Mouse (Mus musculus): ENCODE results near the gene Pcnt.

The Pcnt gene

GRCm38 (mm10) chr10:76442178-76443088 is at the start of gene Pcnt:
Gene Pcnt, minus strand, starts transcription at chr10:76442786.
- DNase-seq: peak; percentile 97 to 98

DNA sequence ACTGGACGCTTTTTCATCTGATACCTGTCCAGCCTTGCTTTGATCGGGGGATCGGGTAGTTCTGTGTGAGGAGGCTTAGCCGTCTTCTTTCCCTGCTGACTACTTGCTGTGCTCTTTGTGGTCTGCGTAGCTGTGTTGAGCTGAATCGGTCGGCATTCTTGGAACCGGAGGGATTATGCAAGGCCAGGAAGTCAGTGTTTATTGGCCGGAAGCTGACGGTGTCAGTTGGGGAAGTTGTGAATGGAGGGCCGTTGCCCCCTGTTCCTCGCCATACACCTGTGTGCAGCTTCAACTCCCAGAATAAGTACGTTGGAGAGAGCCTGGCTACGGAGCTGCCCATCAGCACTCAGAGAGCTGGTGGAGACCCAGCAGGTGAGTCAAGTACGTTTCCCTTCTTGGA is 46.6 kb upstream of the Pcnt start:
- no peak for DNase-seq

DNA sequence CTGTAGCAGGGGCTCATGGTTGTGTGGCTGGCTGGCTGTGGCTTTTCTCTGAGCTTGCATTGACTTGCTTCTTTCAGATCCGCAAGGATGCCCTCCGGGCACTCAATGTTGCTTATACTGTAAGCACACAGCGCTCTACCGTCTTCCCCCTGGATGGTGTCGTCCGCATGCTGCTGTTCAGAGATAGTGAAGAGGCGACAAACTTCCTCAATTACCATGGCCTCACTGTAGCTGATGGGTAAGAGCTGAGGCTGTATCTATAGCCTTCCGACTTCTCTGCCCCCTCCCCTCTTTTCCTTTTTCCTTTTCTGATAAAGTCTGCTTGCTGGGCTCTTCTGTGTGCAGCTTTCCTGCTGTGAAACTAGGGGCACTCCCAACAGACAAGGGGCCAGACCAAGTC is 45.7 kb upstream of the Pcnt start:
- DNase-seq: no peak

GRCm38 (mm10) chr10:76486302-76486701 is 43.7 kb upstream of the Pcnt start:
- no peak for DNase-seq

GRCm38 (mm10) chr10:76481480-76481879 is 38.9 kb upstream of the Pcnt start:
- no peak for DNase-seq

DNA sequence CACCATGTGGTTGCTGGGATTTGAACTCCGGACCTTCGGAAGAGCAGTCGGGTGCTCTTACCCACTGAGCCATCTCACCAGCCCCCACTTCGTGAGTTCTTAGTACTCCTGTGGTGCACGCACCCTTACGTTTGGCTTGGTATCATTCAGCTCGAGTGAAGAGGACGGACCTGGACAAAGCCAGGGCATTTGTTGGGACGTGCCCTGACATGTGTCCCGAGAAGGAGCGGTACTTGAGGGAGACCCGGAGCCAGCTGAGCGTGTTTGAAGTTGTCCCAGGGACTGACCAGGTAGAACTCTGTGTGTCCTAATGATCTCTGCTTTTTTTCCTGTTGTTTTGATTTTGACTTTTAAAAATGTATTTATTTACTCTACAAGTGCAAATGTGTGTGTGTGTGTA is 38.3 kb upstream of the Pcnt start:
- DNase-seq: no peak

DNA sequence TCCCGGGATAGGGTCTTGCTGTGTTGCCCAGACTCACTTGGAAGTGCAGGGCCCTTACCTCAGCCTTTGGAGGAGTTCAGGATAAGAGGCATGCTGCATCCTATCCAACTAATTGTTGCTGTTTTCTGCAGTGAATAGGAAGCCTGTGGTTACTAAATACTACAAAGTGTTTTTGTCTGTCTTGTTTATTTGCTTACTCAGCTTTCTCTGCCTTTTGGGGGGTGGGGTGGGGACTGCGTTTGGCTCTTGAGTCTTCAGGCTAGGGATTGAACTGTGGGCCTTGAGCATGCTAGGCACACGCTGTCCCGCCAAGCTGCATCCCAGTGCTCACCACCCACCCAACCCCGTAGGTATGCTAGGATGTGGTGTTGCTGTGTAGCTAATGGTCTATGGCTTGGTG is 31.2 kb upstream of the Pcnt start:
- no peak for DNase-seq

GRCm38 (mm10) chr10:76468203-76469162 is 25.9 kb upstream of the Pcnt start, which contains the start of the genes Mcm3ap and Ybey:
Gene Mcm3ap, plus strand, starts transcription at chr10:76468927.
Gene Ybey, minus strand, starts transcription at chr10:76469114.
- peak; percentile 75 to 85 for DNase-seq

GRCm38 (mm10) chr10:76462721-76463120 is 20.1 kb upstream of the Pcnt start:
- DNase-seq: no peak

DNA sequence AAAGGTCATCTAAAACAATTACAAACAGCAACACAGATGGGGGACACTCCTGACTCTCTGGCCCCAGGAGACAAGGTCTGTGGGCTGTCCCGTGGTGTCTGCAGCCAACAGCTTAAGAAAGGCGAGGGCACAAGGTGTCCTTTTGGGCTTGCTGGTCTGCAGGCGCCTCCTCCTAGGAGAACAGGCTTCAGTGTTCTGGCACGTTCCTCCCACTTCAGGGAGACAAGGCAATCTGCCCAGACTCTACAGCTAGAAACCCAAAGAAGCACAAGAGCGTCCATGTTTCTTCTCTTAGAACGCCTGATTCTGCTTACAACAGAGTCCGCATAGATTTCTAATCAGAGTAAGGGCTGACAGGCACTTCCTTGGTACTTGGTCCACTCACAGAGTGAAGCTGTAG is 19.7 kb upstream of the Pcnt start:
- DNase-seq: no peak

DNA sequence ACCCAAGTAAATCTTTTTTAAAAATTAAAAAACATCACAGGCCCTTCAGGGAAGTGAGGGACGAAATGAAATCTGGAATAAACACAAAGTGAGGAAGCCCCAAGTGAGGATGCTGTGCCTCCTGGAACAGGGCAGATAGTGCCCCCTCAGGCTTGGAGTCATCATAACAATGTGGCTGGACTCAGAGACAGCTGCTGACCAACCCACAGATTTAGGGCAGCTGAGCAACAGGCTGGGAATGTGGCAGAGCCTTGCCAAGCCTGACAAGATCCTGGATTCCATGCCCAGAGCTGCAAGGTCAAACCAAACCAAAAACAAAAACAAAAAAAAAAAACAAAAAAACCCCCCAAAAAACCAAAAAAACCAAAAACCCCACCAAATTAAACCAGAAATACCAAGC is 18.7 kb upstream of the Pcnt start:
- DNase-seq: no peak

DNA sequence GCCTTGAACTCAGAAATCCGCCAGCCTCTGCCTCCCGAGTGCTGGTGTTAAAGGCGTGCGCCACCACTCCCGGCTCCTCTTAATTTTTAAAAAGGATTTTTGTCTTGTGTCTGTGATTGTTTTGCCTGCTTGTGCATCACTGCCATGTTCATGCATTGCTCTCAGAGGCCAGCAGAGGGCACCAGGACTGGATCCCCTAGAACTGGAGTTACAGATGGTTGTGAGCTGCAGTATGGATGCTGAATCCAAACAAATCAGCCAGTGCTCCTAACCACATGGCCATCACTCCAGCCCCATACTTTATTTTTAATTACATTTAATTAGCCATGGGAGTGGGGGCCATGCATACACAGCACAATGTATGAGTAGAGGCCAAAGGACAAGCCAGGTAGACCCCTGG is 12.7 kb upstream of the Pcnt start:
- DNase-seq: peak in 1 of 2 experiments; percentile 64

DNA sequence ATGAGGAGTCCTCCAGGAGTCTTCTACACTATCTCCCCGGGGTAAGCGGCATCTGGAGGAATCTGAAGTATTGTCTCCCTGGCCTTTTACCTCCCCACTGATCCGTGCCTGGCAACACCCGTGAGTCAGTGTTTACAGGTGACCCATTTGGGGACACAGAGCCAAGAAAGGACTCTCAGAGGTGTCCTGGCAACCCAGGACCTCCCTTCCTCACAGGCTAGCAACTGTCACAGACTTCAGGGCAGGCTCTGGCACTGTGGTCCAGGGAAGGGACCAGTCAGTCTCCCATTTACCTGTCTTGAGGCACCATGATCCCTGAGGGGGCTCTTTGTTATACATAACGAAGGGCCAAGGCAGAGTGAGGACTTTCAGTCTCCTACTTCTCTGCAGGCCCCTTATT is 6.3 kb upstream of the Pcnt start, which contains the start of gene 2610028H24Rik:
2610028H24Rik (plus strand) TSS at position 231 of the 400 bp plus-strand sequence.
- DNase-seq: no peak

- DNase-seq: no peak
Measured at GRCm38 (mm10) chr10:76447406-76448229, 5.0 kb upstream of the Pcnt start.

GRCm38 (mm10) chr10:76445996-76446681 is 3.6 kb upstream of the Pcnt start:
- DNase-seq: no peak

DNA sequence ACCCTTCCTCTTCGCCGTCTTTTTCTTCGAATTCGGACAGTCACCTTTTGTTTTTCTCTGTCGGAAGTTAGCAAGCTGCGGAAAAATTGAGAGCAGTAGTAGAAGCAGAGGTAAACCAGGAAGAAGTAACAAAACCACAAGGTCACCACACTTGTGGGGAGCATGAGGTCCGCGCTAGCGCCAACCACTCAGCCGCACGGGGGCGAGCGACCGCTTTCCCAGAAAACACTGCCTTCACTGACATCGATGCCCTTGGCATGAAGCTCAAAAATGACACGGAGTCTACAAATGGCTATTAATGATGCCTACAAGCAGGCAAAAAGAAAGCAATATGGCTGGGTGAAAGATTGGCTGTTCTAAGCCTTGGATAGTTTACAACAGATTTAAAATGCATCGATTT is 2.3 kb downstream of the Pcnt start, which contains the start of gene AC141477.1:
AC141477.1 (minus strand) TSS at position 164 of the 400 bp plus-strand sequence.
- DNase-seq: no peak

DNA sequence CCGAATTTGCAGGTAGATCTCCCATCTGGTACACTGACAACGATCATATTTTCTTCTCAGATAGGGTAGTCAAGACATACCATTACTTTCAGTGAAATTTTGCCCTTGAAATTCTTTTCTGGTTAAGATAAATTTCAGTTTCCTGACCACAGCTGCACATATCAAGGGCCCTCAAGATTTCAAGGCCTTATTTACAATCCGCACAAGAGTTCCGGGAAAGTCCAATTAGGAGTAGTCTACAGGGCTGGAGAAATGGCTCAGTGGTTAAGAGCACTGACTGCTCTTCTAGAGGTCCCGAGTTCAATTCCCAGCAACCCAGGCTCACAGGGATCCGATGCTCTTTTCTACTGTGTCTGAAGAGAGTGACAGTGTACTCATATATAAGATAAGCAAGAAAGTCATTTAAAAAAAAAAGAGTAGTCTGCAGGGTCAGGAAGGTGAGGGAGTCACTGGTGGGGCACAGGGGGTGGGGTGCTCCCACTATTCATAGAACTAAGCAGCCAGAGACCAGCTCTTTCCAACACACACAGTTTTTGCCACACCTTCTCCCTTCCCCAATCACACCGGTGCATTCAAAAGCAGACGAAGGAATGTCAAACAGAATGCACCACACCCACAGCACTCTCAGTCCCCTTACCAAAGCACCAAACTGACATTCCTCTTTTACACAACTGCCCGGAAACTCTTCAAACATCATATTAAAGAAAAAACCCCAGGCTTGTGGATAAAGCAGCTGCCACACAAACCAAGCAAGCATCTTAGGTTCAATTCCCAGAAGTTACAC is 3.3 kb downstream of the Pcnt start:
- DNase-seq: no peak

DNA sequence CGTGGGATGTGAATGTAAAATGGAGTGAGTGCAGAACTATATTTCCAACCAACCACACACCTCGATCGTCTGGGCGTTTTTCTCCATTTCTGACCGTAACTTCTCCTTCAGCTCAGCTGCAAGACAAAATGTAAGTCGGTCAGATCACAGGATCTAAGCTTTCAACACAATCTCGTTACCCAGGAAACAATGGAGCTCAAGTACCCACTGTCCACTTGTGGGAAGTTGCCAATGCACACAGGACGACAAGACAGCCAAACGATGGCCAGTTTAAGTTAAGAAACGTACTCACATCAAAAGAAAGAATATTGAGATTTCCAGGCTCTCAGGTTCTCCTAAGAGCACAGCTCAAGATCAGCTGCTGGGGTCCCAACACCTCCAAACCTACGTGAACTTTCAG is 8.7 kb downstream of the Pcnt start:
- no peak for DNase-seq

- no peak for DNase-seq
Measured at GRCm38 (mm10) chr10:76425674-76426073, 16.9 kb downstream of the Pcnt start.

GRCm38 (mm10) chr10:76416811-76417210 is 25.8 kb downstream of the Pcnt start:
- DNase-seq: peak; percentile 20 to 64

GRCm38 (mm10) chr10:76408520-76408919 is 34.1 kb downstream of the Pcnt start:
- no peak for DNase-seq
